Mouse (Mus musculus) kidney, postnatal 14 days (tissue): ENCODE data around the gene Rab36.

Source experiments
- DNase-seq: peaks from one replicate; pipeline ENCODE4 v3.0.0; 2022; ENCODE audit warnings: mixed read lengths

Gene Rab36

DNA sequence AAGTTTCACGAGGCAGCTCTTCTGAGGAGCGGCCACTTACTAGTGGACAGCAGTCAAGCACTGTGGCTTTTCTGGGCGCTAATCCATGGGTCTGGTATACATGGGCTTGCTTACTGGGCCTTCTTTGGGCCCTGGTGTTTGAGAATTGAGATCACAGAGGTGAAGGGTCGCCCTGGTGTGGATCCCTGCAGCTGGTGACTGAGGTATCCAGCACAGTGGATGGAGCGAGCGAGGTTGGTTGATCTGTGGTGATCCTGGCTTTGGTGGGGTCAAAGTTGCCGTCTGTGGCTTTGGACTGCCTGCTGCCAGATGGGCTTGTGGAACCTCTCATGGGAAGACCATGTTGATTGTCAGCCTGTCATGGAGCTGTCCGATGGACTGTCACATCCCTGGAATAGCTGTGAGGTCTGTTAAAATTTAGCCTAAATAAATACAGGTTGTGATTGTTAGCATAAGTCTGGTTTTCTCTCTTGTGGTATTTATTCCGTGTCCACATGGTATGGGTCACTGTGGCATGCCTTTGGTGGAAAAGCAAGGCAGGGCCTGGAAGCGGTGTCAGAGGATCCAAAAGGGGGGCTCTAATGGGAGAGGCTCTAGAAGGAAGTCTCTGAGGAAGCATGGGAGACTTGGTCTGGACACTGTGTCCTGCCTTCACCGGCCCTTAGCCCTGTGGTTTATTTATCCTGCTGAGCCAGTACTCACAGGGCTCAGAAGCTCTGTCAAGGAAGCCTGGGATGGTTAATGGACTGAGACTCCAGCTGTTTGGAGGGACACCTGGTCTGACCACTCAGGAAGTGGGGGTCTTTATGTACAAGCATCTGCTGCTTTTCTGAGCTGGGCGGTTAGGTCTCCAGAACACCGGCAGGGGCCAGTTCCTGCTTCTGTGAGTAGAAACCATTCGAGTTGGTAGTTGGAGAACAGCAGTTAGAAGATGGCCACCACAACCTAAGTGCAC is 41.6 kb downstream of the Rab36 start:
- DNase-seq = no peak

DNA sequence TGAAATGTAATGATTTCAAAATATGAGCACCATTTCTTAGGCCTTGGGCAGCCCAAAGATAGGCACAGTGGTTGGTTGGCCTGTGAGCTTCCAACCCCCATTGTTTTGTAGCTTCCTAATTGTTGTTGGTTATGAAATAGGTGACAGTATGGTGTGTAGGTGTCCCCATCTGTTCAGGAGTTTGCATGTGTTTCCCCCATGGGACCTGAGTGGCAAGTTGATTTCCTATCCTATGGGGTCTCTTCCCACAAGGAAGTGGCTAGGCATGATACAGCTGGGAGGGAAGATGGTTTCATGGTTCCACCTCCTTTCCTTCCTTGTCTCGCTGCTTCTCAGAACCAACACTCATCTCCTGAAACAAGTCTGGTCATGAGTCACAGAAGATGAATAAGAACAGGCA is 48.5 kb downstream of the Rab36 start:
- DNase-seq = no peak

DNA sequence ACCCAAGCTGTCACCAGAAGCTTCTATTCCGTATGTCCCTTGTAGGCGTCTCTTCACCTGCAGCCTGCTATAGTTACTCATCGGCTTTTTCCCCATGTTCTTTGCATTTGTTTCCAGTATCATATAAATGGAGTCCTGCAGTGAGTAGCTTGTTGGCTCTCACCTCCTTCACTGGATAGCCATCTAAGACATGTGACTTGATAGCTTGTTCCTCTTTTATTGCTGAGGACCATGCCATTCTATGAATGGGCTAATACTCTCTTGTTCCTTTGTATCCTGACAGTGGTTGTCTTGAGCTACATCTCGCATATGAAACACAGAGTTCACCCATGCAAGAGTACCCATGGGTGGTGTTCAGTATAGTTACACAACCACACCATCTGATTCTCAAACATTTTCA is 51.6 kb downstream of the Rab36 start:
- DNase-seq = no peak

DNA sequence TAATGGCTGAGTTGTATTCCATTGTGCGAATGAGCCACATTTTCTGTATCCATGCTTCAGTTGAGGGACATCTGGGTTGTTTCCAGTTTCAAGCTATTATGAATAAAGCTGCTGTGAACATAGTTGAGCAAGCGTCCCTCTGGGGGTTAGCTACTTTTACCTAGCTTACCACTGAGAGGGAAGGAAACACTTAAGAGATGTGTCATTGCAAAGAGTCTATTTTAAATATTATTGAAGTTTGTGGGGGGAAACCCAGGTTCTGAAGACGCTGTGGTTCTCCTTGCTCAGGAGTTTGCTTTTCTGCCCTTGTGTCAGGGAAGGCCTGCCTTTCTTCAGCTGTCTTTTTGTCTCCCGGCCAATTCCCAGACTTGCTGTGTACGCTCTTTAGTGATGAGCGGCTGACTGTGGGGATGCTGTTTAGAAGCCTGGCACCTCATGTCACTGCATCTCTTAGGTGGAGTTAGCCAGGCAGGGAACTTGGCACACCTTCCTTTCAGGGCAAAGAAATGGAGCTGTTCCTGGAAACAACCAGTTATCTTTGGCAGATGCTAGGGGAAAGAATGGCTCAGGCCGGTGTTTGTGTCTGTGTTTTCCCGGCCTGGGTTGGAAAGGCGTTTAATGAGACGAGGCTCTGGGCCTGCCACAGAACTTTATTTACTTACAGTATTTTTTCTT is 54.8 kb downstream of the Rab36 start:
- no peak for DNase-seq

DNA sequence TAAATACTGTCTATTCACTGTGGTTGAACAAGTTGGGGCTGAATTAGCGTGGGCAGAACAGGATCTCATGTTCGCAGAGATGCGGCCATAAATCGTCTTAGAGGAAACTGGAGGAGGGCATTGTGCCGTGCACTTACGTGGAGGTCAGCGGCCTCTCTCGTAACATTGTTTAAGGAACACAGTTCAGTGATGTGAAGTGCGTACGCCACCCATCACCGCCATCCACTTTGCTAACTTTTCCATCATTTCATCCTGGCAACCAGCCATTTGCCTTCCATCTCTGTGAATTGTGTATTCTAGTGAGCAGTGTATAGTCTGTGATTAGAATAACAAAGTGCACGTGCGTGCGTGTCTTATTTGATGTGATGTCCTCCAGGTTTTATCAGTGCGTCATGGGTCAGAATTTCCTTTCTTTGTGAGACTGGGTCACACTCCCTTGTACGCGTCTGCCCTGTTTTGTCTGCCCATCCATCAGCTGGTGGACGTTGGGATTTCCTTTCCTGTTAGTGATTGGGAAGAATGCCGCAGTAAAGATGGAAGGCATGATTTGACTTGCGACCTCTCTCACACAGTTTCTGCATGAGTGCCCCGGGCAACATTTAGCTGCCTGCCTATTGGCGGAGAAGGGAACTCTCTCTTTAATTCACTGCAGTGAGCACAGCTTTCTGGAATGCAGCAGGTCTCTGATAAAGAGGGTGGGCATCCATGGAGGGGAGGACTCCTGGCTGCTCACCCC is 56.6 kb downstream of the Rab36 start:
- peak; percentile 27 for DNase-seq

DNA sequence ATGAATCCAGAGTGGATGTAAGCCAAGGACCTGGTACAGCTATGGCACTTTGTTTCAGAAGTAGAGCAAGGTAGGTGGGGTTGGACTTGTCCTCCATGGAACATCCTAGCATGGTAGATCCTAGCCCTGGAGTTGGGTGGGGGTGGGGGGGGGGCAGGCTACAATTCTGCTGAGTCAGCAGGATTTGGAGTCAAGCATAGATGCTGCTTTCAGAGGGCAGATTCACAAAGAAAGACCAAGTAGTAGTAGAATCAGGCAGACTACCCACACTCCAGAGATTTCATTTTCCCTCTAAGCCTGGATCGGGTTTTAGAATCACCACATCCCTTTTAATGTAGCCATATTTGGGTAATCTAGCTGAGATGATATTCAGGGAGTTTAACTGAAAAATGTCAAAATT is 57.5 kb downstream of the Rab36 start:
- DNase-seq = no peak

DNA sequence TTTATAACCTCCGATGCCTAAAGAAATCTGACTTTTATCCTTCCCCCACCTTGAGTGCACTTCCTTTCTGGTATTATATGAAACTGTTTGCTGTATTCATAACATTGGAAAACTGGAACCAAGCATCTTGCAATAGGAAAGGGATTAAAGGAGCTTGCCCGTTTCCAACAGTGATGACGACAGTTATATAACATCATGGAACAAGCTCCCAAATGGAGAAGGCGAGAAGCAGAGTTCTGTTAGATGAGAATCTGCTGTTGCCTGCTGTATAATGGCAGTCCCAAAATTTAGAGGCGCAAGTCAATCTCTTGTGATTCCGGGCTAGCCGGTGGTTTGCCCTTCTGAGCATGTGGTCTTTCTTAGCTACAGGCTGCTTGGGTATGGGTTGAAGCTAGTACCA is 58.4 kb downstream of the Rab36 start:
- no peak for DNase-seq

DNA sequence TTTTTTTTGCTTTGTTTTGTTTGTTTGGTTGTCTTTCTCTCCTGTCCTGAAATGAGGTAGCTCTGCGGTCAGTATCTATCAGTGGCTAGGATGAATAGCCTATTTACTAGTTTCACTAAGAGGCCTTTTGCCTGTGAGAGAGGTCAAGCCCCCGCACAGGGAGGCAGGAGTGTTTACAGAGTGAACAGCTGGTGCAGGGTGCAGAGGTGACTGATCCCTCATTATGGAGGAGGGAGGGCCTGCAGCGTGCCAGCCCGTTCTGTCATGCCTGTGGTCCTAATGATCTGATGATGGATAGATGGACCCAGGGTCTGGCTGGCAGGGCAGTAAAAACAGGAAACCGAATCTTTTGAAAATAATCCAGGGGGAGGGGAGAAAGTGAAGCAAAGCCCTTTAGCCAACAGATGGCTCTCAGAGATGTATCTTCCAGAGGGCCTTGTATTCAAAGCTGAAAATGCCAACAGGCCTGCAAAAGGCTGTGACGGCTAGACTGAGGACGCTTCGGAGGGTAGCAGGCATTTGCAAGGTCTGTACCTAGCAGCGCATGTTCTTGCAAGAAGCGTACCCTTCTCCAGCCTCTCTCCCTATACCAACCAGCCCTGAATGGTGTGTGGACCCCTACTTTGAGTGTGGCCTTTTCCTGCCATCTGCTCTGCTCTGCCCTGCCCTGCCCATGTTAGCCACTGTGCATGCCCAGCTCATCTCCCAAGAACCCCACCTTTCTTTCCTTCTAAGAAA is 61.8 kb downstream of the Rab36 start:
- no peak for DNase-seq

DNA sequence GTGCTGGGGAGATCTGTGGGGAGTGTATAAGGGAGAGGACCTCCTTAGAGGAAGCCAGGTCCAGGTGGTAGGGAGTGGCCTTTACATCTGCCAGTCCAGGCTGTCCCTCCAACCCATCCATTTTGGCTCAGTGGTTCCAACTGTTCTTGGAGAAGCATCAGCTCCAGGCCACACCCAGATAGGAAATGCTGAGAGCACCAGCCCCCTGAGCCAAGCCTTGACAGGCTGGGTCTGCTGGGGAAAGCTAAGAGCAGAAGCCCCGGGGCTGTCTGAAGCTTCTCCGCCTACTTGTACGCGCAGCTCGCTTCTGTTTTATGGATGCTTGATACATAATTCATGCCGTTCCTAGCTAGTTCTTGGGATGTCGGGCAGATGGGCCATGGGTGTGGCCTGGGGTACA is 63.4 kb downstream of the Rab36 start:
- DNase-seq = no peak

DNA sequence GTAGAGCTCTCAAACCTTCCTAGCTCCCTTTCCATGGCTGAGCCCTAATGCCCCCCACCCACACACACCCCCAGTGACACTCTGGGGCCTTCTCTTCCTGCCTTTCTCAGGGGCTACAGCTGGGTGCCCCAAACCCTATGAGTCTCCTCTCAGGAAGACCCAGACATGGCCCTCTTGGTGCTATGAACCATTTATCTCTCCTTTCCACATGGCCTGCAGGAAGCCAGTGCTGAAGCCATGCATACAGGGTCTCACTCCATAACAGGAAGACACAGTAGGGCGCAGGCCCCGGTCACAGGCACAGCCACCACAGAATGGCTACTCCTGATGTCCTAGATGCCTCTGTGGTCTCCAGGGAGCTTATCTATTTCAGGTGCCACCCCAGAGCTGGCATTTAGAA is 66.6 kb downstream of the Rab36 start:
- no peak for DNase-seq
